Mouse (Mus musculus) forebrain, embryonic 13.5 days (tissue): ENCODE measurements around the gene Otud3. TPM values are rescaled to one million over a fixed set of nuclear protein-coding genes. Genes with fewer than 3 reads are reported as not detected.
"Not testable (repeated sequence)": the region's sequence is repeated elsewhere in the genome, so short reads cannot be mapped to it uniquely, and the experiment has no call there.

Experiments
- ATAC-seq: fragments of 200-750 bp; cut with Nextera tagmentation; 2 replicates; pipeline ENCODE4 v1.8.0; 2017
- H3K27ac ChIP-seq: fragments of 300-500 bp; sonication (generic); 2 replicates; pipeline ENCODE4 v1.5.1; 2015; ENCODE audit warnings: inconsistent platforms, mild to moderate bottlenecking, moderate library complexity
- H3K27me3 ChIP-seq: fragments of 300-500 bp; sonication (generic); 2 replicates; pipeline ENCODE4 v1.6.1; 2015; ENCODE audit warnings: mild to moderate bottlenecking, inconsistent platforms
- H3K36me3 ChIP-seq: fragments of 300-500 bp; sonication (generic); 2 replicates; pipeline ENCODE4 v1.6.1; 2015; ENCODE audit warnings: mild to moderate bottlenecking, inconsistent platforms; ENCODE audit not compliant: poor library complexity, severe bottlenecking
- H3K4me1 ChIP-seq: fragments of 300-500 bp; sonication (generic); 2 replicates; pipeline ENCODE4 v1.6.1; 2015; ENCODE audit warnings: inconsistent platforms
- H3K4me2 ChIP-seq: fragments of 300-500 bp; sonication (generic); 2 replicates; pipeline ENCODE4 v1.6.1; 2015; ENCODE audit warnings: inconsistent platforms, mild to moderate bottlenecking, moderate library complexity
- H3K4me3 ChIP-seq: fragments of 300-500 bp; sonication (generic); 2 replicates; pipeline ENCODE4 v1.5.1; 2015; ENCODE audit warnings: mild to moderate bottlenecking, inconsistent platforms
- H3K9ac ChIP-seq: fragments of 300-500 bp; sonication (generic); 2 replicates; pipeline ENCODE4 v1.6.1; 2015; ENCODE audit warnings: mild to moderate bottlenecking, inconsistent platforms
- H3K9me3 ChIP-seq: fragments of 300-500 bp; sonication (generic); replicated peaks from 2 replicates; pipeline ENCODE4 v1.6.1; 2016; ENCODE audit warnings: inconsistent platforms
- WGBS: fragments of 180-500 bp; shearing (Covaris S2); methylation state at CpG from one replicate; pipeline ENCODE4 v1.1.7; 2015; 5-methylcytosine and 5-hydroxymethylcytosine counted together
- polyA plus RNA-seq: library from polyadenylated mRNA; unstranded; fragments of >200 nt; fragmentation: Nextera tagmentation; extraction: Ambion mirVana; gene quantifications from 2 replicates; pipeline ENCODE4 v1.2.1, GENCODE M21; 2015

Otud3 gene
- polyA plus RNA-seq, 1 experiment from 2014 or later, result 3.6 TPM

DNA sequence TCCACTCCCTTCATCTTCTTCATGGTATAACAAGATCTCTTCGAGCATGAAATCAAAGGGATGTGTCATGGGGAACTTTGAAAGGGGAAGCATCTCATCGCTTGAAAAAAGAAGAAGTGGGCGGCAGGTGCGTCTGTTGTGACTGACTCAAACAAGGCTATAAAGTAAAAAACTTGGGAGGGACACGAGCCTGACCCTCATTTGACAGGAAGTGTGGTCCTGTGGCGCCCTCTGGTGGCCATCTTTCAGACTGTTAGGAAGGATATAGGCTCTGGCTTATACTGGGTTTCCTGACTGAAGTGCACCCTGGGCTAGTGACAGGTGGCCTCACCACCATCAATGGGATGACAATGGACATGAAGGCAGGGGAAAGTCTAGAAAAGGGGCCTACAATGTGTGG is 29.5 kb downstream of the Otud3 start:
- WGBS, result 14% methylated on average over 6 of the region's 6 CpGs
- Histone ChIP-seq H3K27ac (no peak overlapping the region), H3K4me1 (peaks cover 7% of the 10 kb centered on the region; the same call in 1 of the 2 replicates), H3K36me3 (no peaks in the 10 kb centered on the region), H3K4me3 (no peak overlapping the region), H3K27me3 (0 out of 2 replicates have a peak, but pooled peaks cover 5% of the 10 kb centered on the region), H3K9ac (no peak overlapping the region), H3K4me2 (no peak overlapping the region), H3K9me3 (no peaks in the 10 kb centered on the region)
- ATAC-seq, result 0 out of 2 replicates have a peak, but pooled peaks have one; percentile 41

DNA sequence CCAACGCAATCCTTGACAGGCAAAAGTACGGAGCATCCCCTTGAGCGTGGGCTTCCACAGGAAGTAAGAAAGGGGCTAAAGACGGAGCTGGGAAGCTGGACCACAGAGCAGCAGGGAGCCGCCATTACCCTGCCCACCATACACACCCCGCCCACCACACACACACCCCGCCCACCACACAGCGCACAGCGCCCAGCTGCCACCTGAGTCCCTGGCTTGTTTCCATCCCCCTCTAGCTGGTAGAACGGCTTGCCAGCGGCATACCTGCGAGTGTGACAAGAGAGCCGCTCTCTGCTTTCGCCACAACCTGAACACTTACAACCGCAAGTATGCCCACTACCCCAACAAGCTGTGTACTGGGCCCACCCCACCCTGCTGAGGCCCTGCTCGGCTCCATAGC is 31.6 kb downstream of the Otud3 start:
- H3K36me3 ChIP-seq, result no peaks in the 10 kb centered on the region
- WGBS, result 7% methylated on average over 16 of the region's 16 CpGs
- no peaks in the 10 kb centered on the region for H3K9me3 ChIP-seq
- no peak overlapping the region for H3K9ac ChIP-seq
- H3K4me3 ChIP-seq, result no peak overlapping the region
- ATAC-seq, result no peak
- peak overlapping the region; percentile 45 for H3K4me2 ChIP-seq
- peaks cover 7% of the 10 kb centered on the region; the same call in 1 of the 2 replicates for H3K4me1 ChIP-seq
- H3K27me3 ChIP-seq, result 0 out of 2 replicates have a peak, but pooled peaks cover 5% of the 10 kb centered on the region
- no peak overlapping the region for H3K27ac ChIP-seq

DNA sequence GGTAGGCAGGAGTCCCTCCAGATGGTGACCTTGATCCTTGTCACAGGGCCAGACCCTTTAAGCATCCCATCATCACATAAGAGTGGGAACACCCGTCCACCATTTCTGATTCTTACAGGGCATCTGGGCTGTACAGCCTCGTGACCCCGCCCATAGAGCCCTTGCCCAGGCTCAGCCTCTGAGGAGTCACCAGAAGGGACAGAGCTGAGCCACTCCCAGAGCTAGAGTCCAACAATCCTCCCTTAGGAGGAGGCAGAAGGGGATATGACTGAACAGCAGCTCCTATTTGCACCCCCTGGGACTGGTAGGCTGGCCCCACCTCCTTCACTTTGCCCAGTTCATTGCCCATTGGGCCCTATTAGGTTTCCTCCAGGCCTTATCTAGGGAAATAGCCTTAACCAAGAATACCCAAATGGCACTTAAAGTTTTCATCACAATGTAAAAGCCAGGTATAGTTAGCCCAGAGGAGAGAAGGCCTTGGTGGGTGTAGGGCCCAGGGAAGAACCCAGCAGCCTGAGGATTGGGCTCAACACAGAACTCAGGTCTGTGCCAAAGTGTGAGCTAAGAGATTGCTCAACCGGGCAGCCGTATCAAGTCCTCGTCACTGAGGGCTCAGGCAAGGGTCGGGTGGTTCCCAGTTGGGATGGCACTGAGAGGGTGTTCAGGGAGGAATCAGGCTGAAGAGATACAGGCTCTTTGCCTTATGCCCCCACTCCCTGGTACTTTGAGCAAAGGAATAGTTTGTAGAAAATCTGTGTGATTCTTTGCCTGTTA is 32.7 kb downstream of the Otud3 start:
- no peak overlapping the region for H3K4me3 ChIP-seq
- peaks cover 7% of the 10 kb centered on the region; the same call in 1 of the 2 replicates for H3K4me1 ChIP-seq
- 0 out of 2 replicates have a peak, but pooled peaks cover 5% of the 10 kb centered on the region for H3K27me3 ChIP-seq
- no peak for ATAC-seq
- WGBS, result 91% methylated on average over 7 of the region's 7 CpGs
- no peak overlapping the region for H3K27ac ChIP-seq
- no peak overlapping the region for H3K9ac ChIP-seq
- no peaks in the 10 kb centered on the region for H3K9me3 ChIP-seq
- no peaks in the 10 kb centered on the region for H3K36me3 ChIP-seq
- H3K4me2 ChIP-seq, result no peak overlapping the region

DNA sequence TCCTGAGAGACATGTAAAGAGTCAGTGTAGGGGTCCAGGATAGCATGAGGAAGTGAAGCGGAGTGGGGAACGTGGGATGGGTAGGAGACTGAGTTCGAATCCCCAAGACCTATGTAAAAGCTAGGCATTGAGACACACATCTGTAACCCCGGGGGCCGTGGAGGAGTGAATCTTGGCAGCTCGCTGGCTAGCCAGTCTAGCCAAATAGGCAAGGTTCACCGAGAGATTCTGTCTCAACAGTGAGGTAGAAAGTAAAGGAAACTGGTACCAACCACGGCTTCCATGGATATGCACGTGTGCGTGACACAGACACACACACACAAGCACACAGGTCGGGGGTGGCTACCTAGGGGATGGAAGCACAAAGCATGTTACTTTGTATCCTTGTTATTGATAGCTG is 33.9 kb downstream of the Otud3 start:
- H3K9ac ChIP-seq, result no peak overlapping the region
- no peaks in the 10 kb centered on the region for H3K36me3 ChIP-seq
- no peak overlapping the region for H3K27ac ChIP-seq
- H3K4me3 ChIP-seq, result no peak overlapping the region
- no peak for ATAC-seq
- no peak overlapping the region for H3K4me2 ChIP-seq
- peaks cover 7% of the 10 kb centered on the region; the same call in 1 of the 2 replicates for H3K4me1 ChIP-seq
- WGBS, result 89% methylated on average over 11 of the region's 11 CpGs
- no peaks in the 10 kb centered on the region for H3K9me3 ChIP-seq
- H3K27me3 ChIP-seq, result 0 out of 2 replicates have a peak, but pooled peaks cover 5% of the 10 kb centered on the region

DNA sequence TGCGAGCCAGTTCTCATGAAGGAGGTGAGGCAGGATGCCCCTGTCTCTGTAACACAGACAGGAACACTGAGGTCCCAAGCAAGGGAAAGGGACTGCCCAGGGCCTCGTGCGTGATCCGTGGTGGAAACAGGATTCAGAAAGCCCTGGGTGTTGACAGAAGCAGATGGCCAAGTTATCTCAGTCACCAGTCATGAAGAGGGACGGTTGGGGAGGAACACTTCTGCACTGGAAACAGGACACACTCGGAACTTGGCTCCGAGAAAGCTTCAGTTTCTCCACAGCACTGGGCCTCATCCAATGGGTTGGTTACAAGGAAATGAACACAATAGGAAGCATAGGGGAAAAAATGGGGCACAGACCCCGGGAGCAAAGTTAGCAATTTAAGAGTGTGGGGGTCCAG is 35.0 kb downstream of the Otud3 start:
- H3K27ac ChIP-seq, result no peak overlapping the region
- no peaks in the 10 kb centered on the region for H3K9me3 ChIP-seq
- 74% methylated on average over 8 of the region's 8 CpGs for WGBS
- ATAC-seq, result no peak
- no peak overlapping the region for H3K9ac ChIP-seq
- H3K27me3 ChIP-seq, result 0 out of 2 replicates have a peak, but pooled peaks cover 5% of the 10 kb centered on the region
- no peak overlapping the region for H3K4me3 ChIP-seq
- no peaks in the 10 kb centered on the region for H3K36me3 ChIP-seq
- no peak overlapping the region for H3K4me2 ChIP-seq
- H3K4me1 ChIP-seq, result peaks cover 7% of the 10 kb centered on the region; the same call in 1 of the 2 replicates

DNA sequence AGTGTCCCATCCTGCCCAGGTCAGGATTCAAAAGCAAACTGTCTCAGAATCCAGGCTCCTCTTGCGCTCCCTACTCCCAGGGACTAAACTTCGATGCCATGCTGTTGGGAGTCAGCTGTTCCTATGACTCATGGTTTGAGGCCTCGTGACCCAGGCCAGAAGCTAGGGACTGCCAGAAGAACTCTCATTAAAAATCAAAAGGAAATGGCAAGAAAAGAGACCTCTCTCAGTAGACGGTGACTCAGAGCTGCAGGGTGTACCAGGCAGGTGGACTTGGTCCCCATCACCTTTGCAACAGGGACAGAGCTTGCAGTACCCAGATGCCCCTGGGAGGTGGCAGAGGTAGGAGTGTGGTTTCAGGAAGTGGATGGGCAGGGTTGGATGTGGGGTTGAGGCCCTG is 36.0 kb downstream of the Otud3 start, which contains the start of gene Pla2g2e:
TSS of gene Pla2g2e (plus strand) at position 212 of the 400 bp plus-strand sequence.
- 0 out of 2 replicates have a peak, but pooled peaks cover 5% of the 10 kb centered on the region for H3K27me3 ChIP-seq
- H3K4me3 ChIP-seq, result no peak within 1 kb of the TSS
- 83% methylated on average over 4 of the region's 4 CpGs for WGBS
- H3K9me3 ChIP-seq, result no peaks in the 10 kb centered on the region
- H3K4me2 ChIP-seq, result no peak within 1 kb of the TSS
- no peak for ATAC-seq
- no peak within 1 kb of the TSS for H3K27ac ChIP-seq
- H3K4me1 ChIP-seq, result peaks cover 7% of the 10 kb centered on the region; the same call in 1 of the 2 replicates
- H3K36me3 ChIP-seq, result no peaks in the 10 kb centered on the region
- H3K9ac ChIP-seq, result no peak within 1 kb of the TSS

DNA sequence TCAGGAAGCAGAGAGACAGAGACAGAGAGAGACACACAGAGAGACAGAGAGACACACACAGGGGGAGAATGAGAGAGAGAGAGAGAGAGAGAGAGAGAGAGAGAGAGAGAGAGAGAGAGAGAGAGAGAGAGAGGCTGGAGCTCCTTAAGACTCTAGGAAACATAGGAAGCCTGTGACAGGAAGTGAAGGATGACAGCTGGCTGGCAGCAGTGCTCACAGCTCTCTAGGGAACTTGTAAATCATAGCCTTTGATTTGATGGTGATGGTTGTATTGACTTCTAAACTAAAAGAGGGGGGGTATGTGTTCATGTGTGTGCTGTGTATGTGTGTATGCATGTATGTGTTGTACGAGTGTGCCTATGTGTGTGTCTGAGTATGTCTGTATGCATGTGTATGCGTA is 37.8 kb downstream of the Otud3 start:
- Histone ChIP-seq H3K4me2 (no peak overlapping the region), H3K9ac (no peak overlapping the region), H3K9me3 (no peaks in the 10 kb centered on the region), H3K4me3 (no peak overlapping the region), H3K36me3 (no peaks in the 10 kb centered on the region), H3K27ac (no peak overlapping the region), H3K27me3 (no peaks in the 10 kb centered on the region), H3K4me1 (no peaks in the 10 kb centered on the region)
- ATAC-seq, result no peak
- 97% methylated on average over 2 of the region's 2 CpGs for WGBS

DNA sequence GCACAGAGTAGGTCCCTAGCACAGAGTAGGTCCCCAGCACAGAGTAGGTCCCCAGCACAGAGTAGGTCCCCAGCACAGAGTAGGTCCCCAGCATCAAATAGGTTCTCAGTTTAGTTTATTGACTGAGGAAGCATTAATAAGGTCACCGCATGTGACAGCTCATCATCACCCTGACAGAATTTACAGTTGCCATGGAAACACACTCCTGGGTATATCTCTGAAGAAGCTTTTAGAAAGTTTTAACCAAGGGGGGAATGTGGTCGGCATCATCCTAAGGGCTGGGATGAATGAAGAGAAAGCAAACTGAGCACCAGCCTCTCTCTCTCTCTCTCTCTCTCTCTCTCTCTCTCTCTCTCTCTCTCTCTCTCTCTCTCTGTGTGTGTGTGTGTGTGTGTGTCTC is 38.5 kb downstream of the Otud3 start:
- H3K9ac ChIP-seq, H3K27me3 ChIP-seq, H3K27ac ChIP-seq, H3K36me3 ChIP-seq, H3K4me2 ChIP-seq, H3K9me3 ChIP-seq, H3K4me3 ChIP-seq, H3K4me1 ChIP-seq, ATAC-seq: not testable (repeated sequence)
- 81% methylated on average over 2 of the region's 2 CpGs for WGBS

DNA sequence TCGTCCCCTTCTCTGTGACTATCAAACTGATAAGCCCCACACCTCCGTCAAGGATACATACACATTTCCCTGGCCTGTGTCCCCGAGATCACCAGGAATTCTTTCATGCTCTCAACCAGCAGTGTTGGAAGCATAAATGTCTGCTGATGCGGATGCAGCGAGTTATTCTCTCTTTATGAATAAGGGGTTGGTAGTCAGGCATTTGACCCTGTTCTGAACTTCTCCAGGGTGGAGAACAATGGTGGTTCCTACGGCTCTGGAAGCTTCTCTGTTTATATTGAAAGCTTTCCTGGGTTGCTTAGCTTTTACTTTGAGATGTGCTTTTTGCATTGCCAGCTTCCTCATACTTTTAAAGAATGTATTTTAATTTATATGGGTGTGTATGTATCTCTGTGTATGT is 39.9 kb downstream of the Otud3 start, which contains the start of gene Gm13030:
TSS of gene Gm13030 (minus strand) at position 101 of the 400 bp plus-strand sequence.
- Histone ChIP-seq H3K4me2 (no peak within 1 kb of the TSS), H3K36me3 (no peaks in the 10 kb centered on the region), H3K9me3 (no peaks in the 10 kb centered on the region), H3K9ac (no peak within 1 kb of the TSS), H3K4me1 (no peaks in the 10 kb centered on the region), H3K4me3 (no peak within 1 kb of the TSS), H3K27ac (no peak within 1 kb of the TSS), H3K27me3 (no peaks in the 10 kb centered on the region)
- no peak for ATAC-seq
- 79% methylated on average over 6 of the region's 6 CpGs for WGBS

DNA sequence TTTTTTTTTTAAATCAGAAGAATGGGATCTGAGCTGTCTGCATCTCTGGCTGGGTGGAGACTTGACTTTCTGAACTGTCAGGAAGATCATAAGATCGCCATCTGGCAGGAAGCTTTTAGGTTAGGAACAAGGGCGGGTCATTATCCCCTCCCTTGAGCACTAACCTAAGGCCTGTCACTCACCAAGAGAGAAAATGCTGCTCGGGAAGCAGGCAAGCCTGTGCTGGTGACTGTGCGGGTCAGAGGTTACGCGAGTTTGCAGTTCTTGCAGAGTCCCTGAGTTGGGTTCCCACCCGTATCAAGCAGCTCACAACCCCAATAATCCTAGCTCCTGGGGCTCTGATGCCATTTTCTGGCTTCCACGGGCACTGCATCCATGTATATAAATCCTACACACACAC is 45.1 kb downstream of the Otud3 start:
- no peaks in the 10 kb centered on the region for H3K27me3 ChIP-seq
- no peak overlapping the region for H3K9ac ChIP-seq
- H3K36me3 ChIP-seq, result no peaks in the 10 kb centered on the region
- 67% methylated on average over 8 of the region's 8 CpGs for WGBS
- no peak for ATAC-seq
- H3K9me3 ChIP-seq, result no peaks in the 10 kb centered on the region
- H3K27ac ChIP-seq, result no peak overlapping the region
- H3K4me3 ChIP-seq, result no peak overlapping the region
- H3K4me2 ChIP-seq, result no peak overlapping the region
- H3K4me1 ChIP-seq, result no peaks in the 10 kb centered on the region

DNA sequence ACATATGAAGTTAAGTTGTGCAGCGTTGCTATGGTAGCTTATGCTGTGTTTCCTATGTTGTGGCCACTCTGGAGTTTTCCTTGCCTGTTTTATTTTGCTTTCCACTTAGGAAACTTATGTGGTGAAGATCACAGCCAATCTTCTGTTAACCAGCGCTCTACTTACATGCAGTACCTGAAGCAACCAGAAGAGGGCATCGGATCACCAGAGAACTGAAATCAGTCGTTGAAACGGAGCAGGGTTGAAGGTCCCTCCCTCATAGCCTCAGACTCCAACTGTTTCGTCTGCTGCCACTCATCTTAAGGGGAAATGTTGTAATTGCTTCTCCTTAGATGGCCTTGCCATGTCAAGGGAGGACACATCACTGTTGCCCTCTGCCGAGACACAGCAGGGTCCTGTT is 47.3 kb downstream of the Otud3 start:
- WGBS, result 16% methylated on average over 7 of the region's 7 CpGs
- Histone ChIP-seq H3K4me1 (no peaks in the 10 kb centered on the region), H3K9me3 (no peaks in the 10 kb centered on the region), H3K36me3 (no peaks in the 10 kb centered on the region), H3K9ac (no peak overlapping the region), H3K4me2 (no peak overlapping the region), H3K27me3 (no peaks in the 10 kb centered on the region), H3K27ac (no peak overlapping the region), H3K4me3 (no peak overlapping the region)
- no peak for ATAC-seq

DNA sequence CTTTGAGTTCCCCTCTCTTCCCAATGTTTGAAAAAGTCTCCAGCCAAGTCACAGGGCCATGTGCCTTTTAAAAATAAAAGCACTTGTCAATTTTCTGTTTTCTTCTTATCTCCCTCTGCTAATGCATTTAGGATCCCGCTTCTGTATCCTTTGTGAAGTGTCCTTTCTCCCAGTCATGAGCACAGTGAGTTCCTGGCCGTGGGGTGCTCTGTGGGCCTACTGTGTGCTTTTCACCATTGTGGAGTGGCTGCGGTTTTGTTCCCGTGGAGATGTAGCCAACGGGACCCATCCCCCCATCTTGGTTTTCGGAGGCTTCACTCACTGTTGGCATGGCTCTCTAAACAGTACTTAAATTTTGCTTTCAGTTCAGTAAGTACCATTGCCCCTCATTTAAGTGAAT is 47.8 kb downstream of the Otud3 start:
- H3K4me2 ChIP-seq, result no peak overlapping the region
- no peak for ATAC-seq
- 66% methylated on average over 6 of the region's 6 CpGs for whole genome bisulfite sequencing
- no peak overlapping the region for H3K27ac ChIP-seq
- H3K4me1 ChIP-seq, result no peaks in the 10 kb centered on the region
- no peaks in the 10 kb centered on the region for H3K36me3 ChIP-seq
- no peak overlapping the region for H3K9ac ChIP-seq
- no peaks in the 10 kb centered on the region for H3K27me3 ChIP-seq
- no peaks in the 10 kb centered on the region for H3K9me3 ChIP-seq
- H3K4me3 ChIP-seq, result no peak overlapping the region
